Mouse (Mus musculus): ENCODE results near the gene Trafd1.

DNA sequence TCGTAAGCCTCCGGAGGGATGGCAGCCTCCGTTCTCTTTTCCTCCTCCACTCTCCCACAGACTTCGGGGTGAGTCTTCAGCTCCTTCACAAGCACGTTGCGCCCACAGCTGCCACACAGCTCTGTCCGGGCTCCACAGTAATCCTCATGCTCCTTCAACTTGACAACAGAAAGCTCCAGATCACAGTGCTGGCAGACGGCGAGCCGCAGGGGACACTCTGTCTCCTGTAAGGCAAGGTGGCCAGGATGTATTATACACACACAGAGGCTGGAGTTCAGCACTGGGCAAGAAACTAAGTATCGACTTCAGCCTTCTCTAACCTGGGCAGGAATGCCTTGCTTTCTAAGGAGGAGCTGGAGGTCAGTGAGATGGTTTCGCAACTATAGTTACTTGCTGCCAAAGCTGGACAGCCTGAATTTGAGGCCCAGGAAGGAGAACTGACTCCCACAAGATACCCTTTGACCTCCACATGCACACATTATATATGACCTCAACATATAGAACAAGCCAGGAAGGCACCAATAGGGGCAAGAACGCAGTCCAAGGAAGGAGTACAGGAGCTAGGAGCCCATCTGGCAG, 6.7 kb downstream of the Trafd1 start:
- TF ChIP-seq CTCF (conservative IDR thresholded peaks at IDR 0.05; ENCODE audit: insufficient read depth, insufficient read length, low read depth, low read length), result no peak
- no peak for TF ChIP-seq POLR2A (IDR thresholded peaks at IDR 0.05; ENCODE audit: low read depth, low read length)
